ENCODE assay signal across 9 mouse cellular contexts in the genomic region with DNA sequence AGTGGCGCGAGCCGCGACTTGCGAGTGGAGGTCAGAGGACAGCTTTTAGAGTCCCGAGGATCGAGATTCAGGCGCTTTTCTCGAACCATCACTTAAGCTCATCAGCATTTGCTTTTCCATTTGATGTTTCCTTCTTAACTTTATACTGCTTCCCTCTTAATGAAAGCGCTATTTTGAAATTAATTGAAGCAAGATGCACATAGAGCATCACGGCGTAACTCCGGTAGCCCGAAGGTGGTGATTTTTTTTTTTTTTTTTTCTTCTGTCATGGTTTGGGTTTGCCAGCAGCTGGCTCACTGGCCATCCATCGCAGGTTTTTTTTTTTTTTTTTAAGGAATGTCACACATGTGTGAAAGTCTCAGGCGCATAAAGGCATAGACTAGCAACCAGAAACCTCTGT. TPM values are rescaled to one million over a fixed set of nuclear protein-coding genes. Genes with fewer than 3 reads are reported as not detected.
DNase-seq lines count a peak whose midpoint lies in the region; ATAC-seq and TF ChIP-seq lines count a peak whose summit lies in the region.
"Had no signal": no experiment of that assay in that cellular context is flagged by ENCODE, and none has a peak within 500 bp of the region (broad histone marks: within the 10 kb centered on the region; RNA-seq: fewer than 3 reads in every experiment).

No protein-coding gene starts in this region.

- no peak overlapping the region for H3K27ac ChIP-seq in heart, embryonic 16.5 days (ENCODE audit: low read length)
- H3K27ac ChIP-seq in hindbrain, embryonic 11.5 days (ENCODE audit: low read depth, low read length): no peak overlapping the region
- peak overlapping the region; percentile 98; the same call in 1 of the 2 replicates for H3K27ac ChIP-seq in midbrain, embryonic 12.5 days (replicated peaks)

- peak overlapping the region; percentile 94 for H3K4me2 ChIP-seq in heart, embryonic 16.5 days (ENCODE audit: low read depth, low read length)
- H3K4me2 ChIP-seq in hindbrain, embryonic 11.5 days (replicated peaks; ENCODE audit: low read depth, low read length): peak overlapping the region; percentile 58
- peak overlapping the region; percentile 74 for H3K4me2 ChIP-seq in midbrain, embryonic 12.5 days (replicated peaks)

- H3K27me3 ChIP-seq in heart, embryonic 16.5 days (ENCODE audit: control insufficient read depth, insufficient read depth, low read length): no peaks in the 10 kb centered on the region
- no peaks in the 10 kb centered on the region for H3K27me3 ChIP-seq in G1E (ENCODE audit: insufficient read depth, low read length)
- no peaks in the 10 kb centered on the region for H3K27me3 ChIP-seq in hindbrain, embryonic 11.5 days (ENCODE audit: control insufficient read depth, insufficient read depth, low read length)
- H3K27me3 ChIP-seq in midbrain, embryonic 12.5 days: peaks cover 5% of the 10 kb centered on the region; the same call in 1 of the 2 replicates
- H3K27me3 ChIP-seq: Patski had no signal

- no peak for DNase-seq in heart, postnatal 14 days
- no peak for DNase-seq in G1E (ENCODE audit: low spot score)
- no peak for DNase-seq in hindbrain, embryonic 11.5 days (ENCODE audit: low spot score)
- no peak for DNase-seq in layer of hippocampus, postnatal 25 days (ENCODE audit: extremely low spot score in 1 of 2, low spot score in 1 of 2)
- no peak for DNase-seq in gastrocnemius, adult 8-10 months (ENCODE audit: low spot score in 2 of 2)

- no peak for ATAC-seq in heart, embryonic 16.5 days (replicated peaks; ENCODE audit: extremely low read depth, insufficient read depth, low FRiP score)
- no peak for ATAC-seq in G1E (ENCODE audit: extremely low read depth, insufficient number of reproducible peaks, low FRiP score, poor library complexity, severe bottlenecking)
- ATAC-seq in hindbrain, embryonic 11.5 days (ENCODE audit: low FRiP score): no peak
- no peak for ATAC-seq in midbrain, embryonic 12.5 days (ENCODE audit: low FRiP score, low read depth)
- no peak for ATAC-seq in monocyte, adult 5-6 weeks (replicated peaks; ENCODE audit: insufficient number of reproducible peaks, low FRiP score, low TSS enrichment, poor library complexity, severe bottlenecking)

- intact Hi-C loops in heart, postnatal 14 days (cut with DNase I): loop anchor here (5.0 to 10.0 kb wide), 3 partner anchors 86 to 547 kb away; a partner anchor contains a TSS

- 2% methylated on average over 16 of the region's 16 CpGs for WGBS in heart, embryonic 16.5 days
- 3% methylated on average over 16 of the region's 16 CpGs for WGBS in hindbrain, embryonic 11.5 days
- WGBS in midbrain, embryonic 12.5 days: 3% methylated on average over 16 of the region's 16 CpGs

- peak overlapping the region; percentile 98 for H3K9ac ChIP-seq in heart, embryonic 16.5 days (ENCODE audit: low read length)
- H3K9ac ChIP-seq in hindbrain, embryonic 11.5 days (ENCODE audit: low read depth, low read length): peak overlapping the region; percentile 94
- peak overlapping the region; percentile 99 for H3K9ac ChIP-seq in midbrain, embryonic 12.5 days (replicated peaks)

- no peaks in the 10 kb centered on the region for H3K9me3 ChIP-seq in heart, embryonic 16.5 days (replicated peaks; ENCODE audit: control insufficient read depth, low read length)
- H3K9me3 ChIP-seq in G1E (replicated peaks): no peaks in the 10 kb centered on the region
- no peaks in the 10 kb centered on the region for H3K9me3 ChIP-seq in hindbrain, embryonic 11.5 days (ENCODE audit: control insufficient read depth, low read length)
- H3K9me3 ChIP-seq in midbrain, embryonic 12.5 days: no peaks in the 10 kb centered on the region

- H3K36me3 ChIP-seq in heart, embryonic 16.5 days (ENCODE audit: control insufficient read depth, insufficient read depth): no peaks in the 10 kb centered on the region
- peaks cover 11% of the 10 kb centered on the region for H3K36me3 ChIP-seq in G1E (replicated peaks)
- H3K36me3 ChIP-seq in hindbrain, embryonic 11.5 days (ENCODE audit: control insufficient read depth, insufficient read depth, low read length): no peaks in the 10 kb centered on the region
- H3K36me3 ChIP-seq in midbrain, embryonic 12.5 days: no peaks in the 10 kb centered on the region

- peak overlapping the region; percentile 99 for H3K4me3 ChIP-seq in heart, embryonic 16.5 days (ENCODE audit: low read length)
- H3K4me3 ChIP-seq in G1E (ENCODE audit: low read depth, low read length): peak overlapping the region; percentile 91
- H3K4me3 ChIP-seq in hindbrain, embryonic 11.5 days (ENCODE audit: low read depth, low read length): peak overlapping the region; percentile 98
- peak overlapping the region; percentile 100 for H3K4me3 ChIP-seq in midbrain, embryonic 12.5 days

- TF ChIP-seq CTCF in G1E (IDR thresholded peaks at IDR 0.05; ENCODE audit: low read depth, low read length): no peak

- peaks cover 29% of the 10 kb centered on the region for H3K4me1 ChIP-seq in heart, embryonic 16.5 days (ENCODE audit: control insufficient read depth, insufficient read depth, low read length)
- H3K4me1 ChIP-seq in G1E (ENCODE audit: insufficient read depth, low read depth, low read length): peaks cover 50% of the 10 kb centered on the region
- H3K4me1 ChIP-seq in hindbrain, embryonic 11.5 days (replicated peaks; ENCODE audit: control insufficient read depth, insufficient read depth, low read length): no peaks in the 10 kb centered on the region
- H3K4me1 ChIP-seq in midbrain, embryonic 12.5 days: peaks cover 31% of the 10 kb centered on the region

RNA-seq across cellular contexts. Expression of a gene that starts 2.3 kb away (rescaled TPM):
- polyA plus RNA-seq in heart, embryonic 16.5 days (2015; fragmentation: Nextera tagmentation; extraction: Ambion mirVana): 252 and 286 TPM in 2 replicates
- 100 to 1,000 TPM; 122 to 134 TPM for total RNA-seq in heart, postnatal 14 days (2021)
- total RNA-seq in G1E (2014; fragmentation: Nextera tagmentation) (584 and 634 TPM in 2 replicates), G1E (2017) (173 and 248 TPM in 2 replicates)
- polyA plus RNA-seq in G1E (2012): 13.2 and 21.2 TPM in 2 replicates
- 401 and 469 TPM in 2 replicates for polyA plus RNA-seq in hindbrain, embryonic 11.5 days (2014; fragmentation: Nextera tagmentation; extraction: Ambion mirVana)
- polyA plus RNA-seq in midbrain, embryonic 12.5 days (2016; fragmentation: Nextera tagmentation; extraction: Ambion mirVana): 348 and 357 TPM in 2 replicates
- total RNA-seq in layer of hippocampus, postnatal 25 days (2021): 100 to 1,000 TPM; 164 to 177 TPM
- total RNA-seq in monocyte, adult 5-6 weeks (2017): 78.5 to 113 TPM (median 86.9 TPM) in 3 replicates
- 100 to 1,000 TPM; 109 to 133 (median 125) TPM for total RNA-seq in gastrocnemius, adult 8-10 months (2022)

RNA-seq across cellular contexts. Expression of a gene that starts 39.0 kb away (rescaled TPM):
- polyA plus RNA-seq in heart, embryonic 16.5 days (2015; fragmentation: Nextera tagmentation; extraction: Ambion mirVana): 35.6 and 41.4 TPM in 2 replicates
- total RNA-seq in heart, postnatal 14 days (2021): 10 to 100 TPM; 39.6 to 42.6 TPM
- total RNA-seq in G1E (2014; fragmentation: Nextera tagmentation) (61.8 and 67.3 TPM in 2 replicates), G1E (2017) (63.0 and 66.3 TPM in 2 replicates)
- polyA plus RNA-seq in G1E (2012): 24.3 and 29.3 TPM in 2 replicates
- polyA plus RNA-seq in hindbrain, embryonic 11.5 days (2014; fragmentation: Nextera tagmentation; extraction: Ambion mirVana): 60.3 and 64.6 TPM in 2 replicates
- polyA plus RNA-seq in midbrain, embryonic 12.5 days (2016; fragmentation: Nextera tagmentation; extraction: Ambion mirVana): 42.8 and 44.2 TPM in 2 replicates
- 10 to 100 TPM; 41.9 to 44.4 TPM for total RNA-seq in layer of hippocampus, postnatal 25 days (2021)
- 31.1 to 53.7 TPM (median 42.6 TPM) in 3 replicates for total RNA-seq in monocyte, adult 5-6 weeks (2017)
- total RNA-seq in gastrocnemius, adult 8-10 months (2022): 10 to 100 TPM; 51.4 to 54.0 (median 53.7) TPM
